Mouse (Mus musculus): ENCODE data around the gene Acvrl1.

The Acvrl1 gene

GRCm38 (mm10) chr15:101142672-101143071 is 14.3 kb downstream of the Acvrl1 start:
- no peak for DNase-seq (ENCODE audit: low read depth)

- no peak for DNase-seq (ENCODE audit: low read depth)
Measured at GRCm38 (mm10) chr15:101143494-101143893, 15.2 kb downstream of the Acvrl1 start.

- DNase-seq (ENCODE audit: low read depth) = no peak
Measured at GRCm38 (mm10) chr15:101144176-101144575, 15.9 kb downstream of the Acvrl1 start.

- no peak for DNase-seq (ENCODE audit: low read depth)
Measured at GRCm38 (mm10) chr15:101144779-101145178, 16.5 kb downstream of the Acvrl1 start.

- peak; percentile 92 for DNase-seq (ENCODE audit: low read depth)
Measured at GRCm38 (mm10) chr15:101145424-101146099, 17.2 kb downstream of the Acvrl1 start.

- DNase-seq (ENCODE audit: low read depth) = peak; percentile 30
Measured at GRCm38 (mm10) chr15:101146100-101146965, 18.0 kb downstream of the Acvrl1 start.

- DNase-seq (ENCODE audit: low read depth) = peak; percentile 52
Measured at GRCm38 (mm10) chr15:101147115-101147909, 19.0 kb downstream of the Acvrl1 start.

GRCm38 (mm10) chr15:101147910-101148273 is 19.6 kb downstream of the Acvrl1 start:
- DNase-seq (ENCODE audit: low read depth) = no peak

- no peak for DNase-seq (ENCODE audit: low read depth)
Measured at GRCm38 (mm10) chr15:101148604-101149003, 20.3 kb downstream of the Acvrl1 start.

GRCm38 (mm10) chr15:101151409-101152261 is 23.3 kb downstream of the Acvrl1 start:
- DNase-seq (ENCODE audit: low read depth) = no peak

GRCm38 (mm10) chr15:101154700-101155616 is 26.6 kb downstream of the Acvrl1 start:
- no peak for DNase-seq (ENCODE audit: low read depth)

GRCm38 (mm10) chr15:101160128-101160527 is 31.8 kb downstream of the Acvrl1 start:
- no peak for DNase-seq (ENCODE audit: low read depth)

GRCm38 (mm10) chr15:101160591-101160990 is 32.3 kb downstream of the Acvrl1 start:
- DNase-seq (ENCODE audit: low read depth) = no peak

GRCm38 (mm10) chr15:101161534-101161933 is 33.2 kb downstream of the Acvrl1 start:
- DNase-seq (ENCODE audit: low read depth) = no peak

GRCm38 (mm10) chr15:101163056-101163458 is 34.7 kb downstream of the Acvrl1 start:
- no peak for DNase-seq (ENCODE audit: low read depth)

- no peak for DNase-seq (ENCODE audit: low read depth)
Measured at GRCm38 (mm10) chr15:101163854-101164253, 35.5 kb downstream of the Acvrl1 start.

- no peak for DNase-seq (ENCODE audit: low read depth)
Measured at GRCm38 (mm10) chr15:101164291-101164690, 36.0 kb downstream of the Acvrl1 start.

GRCm38 (mm10) chr15:101165658-101166437 is 37.5 kb downstream of the Acvrl1 start:
- no peak for DNase-seq (ENCODE audit: low read depth)

- no peak for DNase-seq (ENCODE audit: low read depth)
Measured at GRCm38 (mm10) chr15:101167553-101167952, 39.2 kb downstream of the Acvrl1 start.

GRCm38 (mm10) chr15:101169910-101170309 is 41.6 kb downstream of the Acvrl1 start:
- no peak for DNase-seq (ENCODE audit: low read depth)

Measured in induced T-regulatory cell, adult 2 months (primary cell).